Mouse (Mus musculus): Measurements from ENCODE around the gene Coro7. TPM values are rescaled to one million over a fixed set of nuclear protein-coding genes. Genes with fewer than 3 reads are reported as not detected.
A peak's percentile ranks its signal among the peaks of the same experiment; 100 is the strongest.
"Not testable (repeated sequence)": the region's sequence is repeated elsewhere in the genome, so short reads cannot be mapped to it uniquely, and the experiment has no call there.

Gene Coro7
- polyA plus RNA-seq, 1 experiment from 2014 or later = 24.0 TPM

- ATAC-seq (ENCODE audit: low FRiP score, low TSS enrichment) = peak; percentile 84
- Histone ChIP-seq H3K27me3 (ENCODE audit: insufficient read depth, low read length) (no peaks in the 10 kb centered on the region), H3K36me3 (ENCODE audit: insufficient read depth, low read length) (peaks cover 14% of the 10 kb centered on the region), H3K4me3 (ENCODE audit: low read length) (peak overlapping the region; percentile 93), H3K4me1 (ENCODE audit: insufficient read depth, low read length) (peaks cover 14% of the 10 kb centered on the region), H3K9me3 (ENCODE audit: low read length) (no peaks in the 10 kb centered on the region), H3K27ac (ENCODE audit: low read length) (peak overlapping the region; percentile 89), H3K9ac (replicated peaks; ENCODE audit: low read length) (peak overlapping the region; percentile 93), H3K4me2 (replicated peaks; ENCODE audit: low read depth, low read length) (peak overlapping the region; percentile 95)
- WGBS = under 1% methylated on average over 54 of the region's 54 CpGs
These were observed 4.2 kb upstream of the Coro7 start for GRCm38 (mm10) chr16:4683581-4684456.

- H3K9me3 ChIP-seq (ENCODE audit: low read length) = no peaks in the 10 kb centered on the region
- peaks cover 10% of the 10 kb centered on the region for H3K36me3 ChIP-seq (ENCODE audit: insufficient read depth, low read length)
- no peak for ATAC-seq (ENCODE audit: low FRiP score, low TSS enrichment)
- H3K4me2 ChIP-seq (replicated peaks; ENCODE audit: low read depth, low read length) = peak overlapping the region; percentile 72
- peak overlapping the region; percentile 93 for H3K4me3 ChIP-seq (ENCODE audit: low read length)
- no peaks in the 10 kb centered on the region for H3K27me3 ChIP-seq (ENCODE audit: insufficient read depth, low read length)
- H3K9ac ChIP-seq (replicated peaks; ENCODE audit: low read length) = peak overlapping the region; percentile 93
- WGBS = 32% methylated on average over 9 of the region's 9 CpGs
- peak overlapping the region; percentile 89 for H3K27ac ChIP-seq (ENCODE audit: low read length)
- H3K4me1 ChIP-seq (ENCODE audit: insufficient read depth, low read length) = peaks cover 20% of the 10 kb centered on the region
These were observed 3.6 kb upstream of the Coro7 start for GRCm38 (mm10) chr16:4683193-4683580.

- no peaks in the 10 kb centered on the region for H3K9me3 ChIP-seq (ENCODE audit: low read length)
- peaks cover 24% of the 10 kb centered on the region for H3K4me1 ChIP-seq (ENCODE audit: insufficient read depth, low read length)
- no peak for ATAC-seq (ENCODE audit: low FRiP score, low TSS enrichment)
- H3K27ac ChIP-seq (ENCODE audit: low read length) = peak overlapping the region; percentile 89
- H3K36me3 ChIP-seq (ENCODE audit: insufficient read depth, low read length) = peaks cover 6% of the 10 kb centered on the region
- WGBS = 78% methylated on average over 4 of the region's 4 CpGs
- peak overlapping the region; percentile 93 for H3K9ac ChIP-seq (replicated peaks; ENCODE audit: low read length)
- no peak overlapping the region for H3K4me3 ChIP-seq (ENCODE audit: low read length)
- H3K4me2 ChIP-seq (replicated peaks; ENCODE audit: low read depth, low read length) = peak overlapping the region; percentile 72
- no peaks in the 10 kb centered on the region for H3K27me3 ChIP-seq (ENCODE audit: insufficient read depth, low read length)
These were observed 3.1 kb upstream of the Coro7 start for GRCm38 (mm10) chr16:4682628-4683179.

GRCm38 (mm10) chr16:4680922-4681455 lies 1.4 kb upstream of the Coro7 start:
- not testable (repeated sequence) for H3K27me3 ChIP-seq (ENCODE audit: insufficient read depth, low read length); H3K4me3 ChIP-seq (ENCODE audit: low read length); ATAC-seq (ENCODE audit: low FRiP score, low TSS enrichment); H3K4me2 ChIP-seq (replicated peaks; ENCODE audit: low read depth, low read length); H3K9me3 ChIP-seq (ENCODE audit: low read length); H3K9ac ChIP-seq (replicated peaks; ENCODE audit: low read length); H3K36me3 ChIP-seq (ENCODE audit: insufficient read depth, low read length); H3K27ac ChIP-seq (ENCODE audit: low read length)
- H3K4me1 ChIP-seq (ENCODE audit: insufficient read depth, low read length) = peaks cover 24% of the 10 kb centered on the region
- WGBS = 78% methylated on average over 3 of the region's 3 CpGs

GRCm38 (mm10) chr16:4678080-4678479 lies 1.5 kb downstream of the Coro7 start:
- Histone ChIP-seq H3K9ac (replicated peaks; ENCODE audit: low read length) (0 out of 2 replicates have a peak overlapping the region, but pooled peaks have one; percentile 1), H3K4me1 (ENCODE audit: insufficient read depth, low read length) (peaks cover 15% of the 10 kb centered on the region), H3K36me3 (ENCODE audit: insufficient read depth, low read length) (peaks cover 25% of the 10 kb centered on the region), H3K27me3 (ENCODE audit: insufficient read depth, low read length) (no peaks in the 10 kb centered on the region), H3K4me2 (replicated peaks; ENCODE audit: low read depth, low read length) (0 out of 2 replicates have a peak overlapping the region, but pooled peaks have one; percentile 93), H3K9me3 (ENCODE audit: low read length) (no peaks in the 10 kb centered on the region), H3K27ac (ENCODE audit: low read length) (no peak overlapping the region), H3K4me3 (ENCODE audit: low read length) (no peak overlapping the region)
- ATAC-seq (ENCODE audit: low FRiP score, low TSS enrichment) = no peak
- WGBS = 86% methylated on average over 5 of the region's 5 CpGs

GRCm38 (mm10) chr16:4676836-4677235 lies 2.7 kb downstream of the Coro7 start:
- no peak for ATAC-seq (ENCODE audit: low FRiP score, low TSS enrichment)
- Histone ChIP-seq H3K4me1 (ENCODE audit: insufficient read depth, low read length) (peaks cover 15% of the 10 kb centered on the region), H3K9ac (replicated peaks; ENCODE audit: low read length) (no peak overlapping the region), H3K36me3 (ENCODE audit: insufficient read depth, low read length) (peaks cover 25% of the 10 kb centered on the region), H3K4me2 (replicated peaks; ENCODE audit: low read depth, low read length) (no peak overlapping the region), H3K27ac (ENCODE audit: low read length) (no peak overlapping the region), H3K4me3 (ENCODE audit: low read length) (no peak overlapping the region), H3K27me3 (ENCODE audit: insufficient read depth, low read length) (no peaks in the 10 kb centered on the region), H3K9me3 (ENCODE audit: low read length) (no peaks in the 10 kb centered on the region)
- WGBS = 93% methylated on average over 5 of the region's 5 CpGs

- Histone ChIP-seq H3K4me2 (replicated peaks; ENCODE audit: low read depth, low read length) (no peak overlapping the region), H3K4me3 (ENCODE audit: low read length) (no peak overlapping the region), H3K27ac (ENCODE audit: low read length) (no peak overlapping the region), H3K27me3 (ENCODE audit: insufficient read depth, low read length) (no peaks in the 10 kb centered on the region), H3K4me1 (ENCODE audit: insufficient read depth, low read length) (peaks cover 12% of the 10 kb centered on the region), H3K36me3 (ENCODE audit: insufficient read depth, low read length) (peaks cover 25% of the 10 kb centered on the region), H3K9ac (replicated peaks; ENCODE audit: low read length) (no peak overlapping the region), H3K9me3 (ENCODE audit: low read length) (no peaks in the 10 kb centered on the region)
- ATAC-seq (ENCODE audit: low FRiP score, low TSS enrichment) = no peak
- WGBS = 79% methylated on average over 4 of the region's 4 CpGs
These were observed 5.5 kb downstream of the Coro7 start for GRCm38 (mm10) chr16:4674091-4674490.

- Histone ChIP-seq H3K4me1 (ENCODE audit: insufficient read depth, low read length) (no peaks in the 10 kb centered on the region), H3K4me2 (replicated peaks; ENCODE audit: low read depth, low read length) (no peak overlapping the region), H3K36me3 (ENCODE audit: insufficient read depth, low read length) (peaks cover 18% of the 10 kb centered on the region; the same call in 1 of the 2 replicates), H3K9me3 (ENCODE audit: low read length) (no peaks in the 10 kb centered on the region), H3K4me3 (ENCODE audit: low read length) (no peak overlapping the region), H3K27me3 (ENCODE audit: insufficient read depth, low read length) (no peaks in the 10 kb centered on the region), H3K9ac (replicated peaks; ENCODE audit: low read length) (no peak overlapping the region), H3K27ac (ENCODE audit: low read length) (no peak overlapping the region)
- WGBS = 33% methylated on average over 5 of the region's 5 CpGs
- peak; percentile 53; the same call in 1 of the 2 replicates for ATAC-seq (ENCODE audit: low FRiP score, low TSS enrichment)
These were observed 9.3 kb downstream of the Coro7 start for GRCm38 (mm10) chr16:4670317-4670716.

GRCm38 (mm10) chr16:4667190-4667808 lies 12.3 kb downstream of the Coro7 start:
- Histone ChIP-seq H3K4me2 (replicated peaks; ENCODE audit: low read depth, low read length) (no peak overlapping the region), H3K27me3 (ENCODE audit: insufficient read depth, low read length) (no peaks in the 10 kb centered on the region), H3K9ac (replicated peaks; ENCODE audit: low read length) (peak overlapping the region; percentile 10; the same call in 1 of the 2 replicates), H3K36me3 (ENCODE audit: insufficient read depth, low read length) (0 out of 2 replicates have a peak, but pooled peaks cover 6% of the 10 kb centered on the region), H3K4me1 (ENCODE audit: insufficient read depth, low read length) (no peaks in the 10 kb centered on the region), H3K9me3 (ENCODE audit: low read length) (no peaks in the 10 kb centered on the region), H3K4me3 (ENCODE audit: low read length) (no peak overlapping the region), H3K27ac (ENCODE audit: low read length) (no peak overlapping the region)
- ATAC-seq (ENCODE audit: low FRiP score, low TSS enrichment) = peak; percentile 87
- WGBS = 25% methylated on average over 3 of the region's 3 CpGs
